Mouse (Mus musculus): Measurements from ENCODE around the gene Dcaf7. TPM values are rescaled to one million over a fixed set of nuclear protein-coding genes. Genes with fewer than 3 reads are reported as not detected.
A peak's percentile ranks its signal among the peaks of the same experiment; 100 is the strongest.

The Dcaf7 gene
- polyA plus RNA-seq, 1 experiment: 86.9 TPM

DNA sequence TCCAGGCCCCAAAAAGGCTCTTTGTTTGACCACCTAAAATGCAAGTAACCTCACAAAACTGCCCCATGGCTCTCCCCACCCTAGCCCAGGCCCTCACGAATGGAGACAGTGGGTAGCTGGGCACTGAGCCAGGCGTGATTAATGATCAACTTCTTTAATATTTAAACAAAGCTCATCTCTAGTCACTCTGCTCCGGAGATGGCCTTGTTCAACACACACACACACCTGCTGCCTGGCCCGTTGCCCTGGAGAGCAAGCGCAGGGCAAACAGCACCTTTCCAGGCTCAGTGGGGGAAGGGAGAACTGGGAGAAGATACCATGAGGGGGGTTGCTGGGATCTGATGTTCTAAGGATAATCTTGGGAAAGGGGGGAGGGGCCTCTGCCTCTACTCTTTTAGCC, 30.7 kb upstream of the Dcaf7 start:
- WGBS: 33% methylated on average over 5 of the region's 5 CpGs
- Histone ChIP-seq H3K27me3 (ENCODE audit: control insufficient read depth, insufficient read depth, low read length) (no peaks in the 10 kb centered on the region), H3K27ac (ENCODE audit: insufficient read depth, low read length) (no peak overlapping the region), H3K4me3 (replicated peaks; ENCODE audit: insufficient read depth, low read depth, low read length) (no peak overlapping the region), H3K4me1 (ENCODE audit: control insufficient read depth, insufficient read depth, low read length) (no peaks in the 10 kb centered on the region)
- DNase-seq: no peak
- TF ChIP-seq CTCF (IDR thresholded peaks at IDR 0.05; ENCODE audit: borderline replicate concordance, insufficient read depth, low read depth, low read length) (no peak), POLR2A (IDR thresholded peaks at IDR 0.05; ENCODE audit: borderline replicate concordance, insufficient read depth, low read length) (no peak)

DNA sequence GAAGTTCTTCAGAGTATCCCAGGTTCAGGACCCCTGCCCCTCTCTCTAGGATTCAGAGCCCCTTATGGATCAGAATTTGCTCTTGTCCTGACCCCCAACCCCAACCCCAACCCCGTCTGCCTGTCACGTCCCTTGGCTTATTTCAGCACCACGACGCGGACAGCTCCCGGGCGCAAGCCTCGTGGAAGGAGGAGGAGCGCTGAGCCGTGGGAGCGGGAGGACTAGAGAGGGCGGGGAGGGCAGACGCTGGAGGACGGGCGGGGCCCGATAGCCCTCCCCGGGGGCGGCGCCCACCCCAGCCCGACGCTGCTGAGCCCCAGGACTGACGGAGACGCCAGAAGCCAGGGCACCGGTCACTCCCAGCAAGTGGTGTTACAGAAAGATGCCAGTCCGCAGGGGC, 28.9 kb upstream of the Dcaf7 start, which contains the start of gene Kcnh6:
Gene Kcnh6, plus strand, starts transcription at position 304 of the 400 bp plus-strand sequence.
- Histone ChIP-seq H3K27ac (ENCODE audit: insufficient read depth, low read length) (no peak within 1 kb of the TSS), H3K4me3 (replicated peaks; ENCODE audit: insufficient read depth, low read depth, low read length) (no peak within 1 kb of the TSS), H3K4me1 (ENCODE audit: control insufficient read depth, insufficient read depth, low read length) (no peaks in the 10 kb centered on the region), H3K27me3 (ENCODE audit: control insufficient read depth, insufficient read depth, low read length) (no peaks in the 10 kb centered on the region)
- no peak for DNase-seq
- 4% methylated on average over 25 of the region's 25 CpGs for WGBS
- TF ChIP-seq POLR2A (IDR thresholded peaks at IDR 0.05; ENCODE audit: borderline replicate concordance, insufficient read depth, low read length) (no peak), CTCF (IDR thresholded peaks at IDR 0.05; ENCODE audit: borderline replicate concordance, insufficient read depth, low read depth, low read length) (no peak)

DNA sequence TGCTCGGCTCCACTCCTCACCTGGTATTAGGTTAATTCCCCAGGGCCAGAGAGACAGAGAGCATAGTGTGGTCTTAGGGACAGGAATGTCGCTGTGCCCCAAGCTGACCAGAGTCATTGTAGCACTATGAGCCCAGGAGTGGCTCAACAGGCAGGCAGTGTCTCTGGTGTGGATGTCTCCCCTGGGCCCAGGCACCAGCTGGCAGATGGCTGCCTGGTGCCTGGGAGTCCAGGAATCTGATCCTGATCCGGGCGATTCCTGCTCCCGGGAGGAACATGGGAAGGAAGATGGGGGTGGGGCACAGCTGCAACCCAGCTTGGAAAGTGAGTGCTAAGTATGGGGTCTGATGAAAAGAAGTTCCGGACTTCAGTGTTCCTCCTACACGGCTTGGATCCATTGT, 24.0 kb upstream of the Dcaf7 start:
- no peak for TF ChIP-seq POLR2A (IDR thresholded peaks at IDR 0.05; ENCODE audit: borderline replicate concordance, insufficient read depth, low read length)
- TF ChIP-seq CTCF (IDR thresholded peaks at IDR 0.05; ENCODE audit: borderline replicate concordance, insufficient read depth, low read depth, low read length): no peak
- DNase-seq: no peak
- no peak overlapping the region for H3K27ac ChIP-seq (ENCODE audit: insufficient read depth, low read length)
- H3K4me1 ChIP-seq (ENCODE audit: control insufficient read depth, insufficient read depth, low read length): peaks cover 8% of the 10 kb centered on the region
- no peaks in the 10 kb centered on the region for H3K27me3 ChIP-seq (ENCODE audit: control insufficient read depth, insufficient read depth, low read length)
- 48% methylated on average over 7 of the region's 7 CpGs for WGBS
- H3K4me3 ChIP-seq (replicated peaks; ENCODE audit: insufficient read depth, low read depth, low read length): no peak overlapping the region

DNA sequence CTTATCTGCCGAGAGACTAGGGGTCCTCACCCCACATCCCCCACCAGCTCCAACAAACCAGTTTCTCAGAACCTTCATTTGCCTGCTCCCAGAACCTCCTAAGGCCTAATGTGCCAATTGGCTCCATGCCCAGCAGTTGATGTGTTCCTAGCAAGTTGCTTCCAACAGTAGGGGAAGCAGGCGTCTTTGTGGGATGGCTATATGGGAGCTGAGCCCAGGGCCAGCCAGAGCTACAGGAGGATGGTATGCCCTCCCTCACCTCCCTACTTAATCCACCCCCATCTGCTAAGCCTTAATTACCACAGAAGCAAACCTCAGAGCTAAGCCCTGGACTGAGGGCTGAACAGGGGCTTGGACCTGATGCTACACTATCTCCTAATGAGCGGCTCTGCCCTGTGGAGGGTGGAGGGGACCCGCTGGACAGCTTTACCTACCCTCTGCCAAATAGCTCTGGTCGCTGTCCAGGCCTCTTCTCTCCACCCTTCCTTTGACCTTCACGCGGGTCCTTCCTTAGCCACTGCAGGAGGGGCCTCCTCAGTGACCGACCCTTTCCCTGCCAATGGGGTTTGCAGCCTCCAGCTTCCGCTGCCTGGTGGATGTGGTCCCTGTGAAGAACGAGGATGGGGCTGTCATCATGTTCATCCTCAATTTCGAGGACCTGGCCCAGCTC, 23.0 kb upstream of the Dcaf7 start:
- WGBS: 26% methylated on average over 11 of the region's 11 CpGs
- TF ChIP-seq CTCF (IDR thresholded peaks at IDR 0.05; ENCODE audit: borderline replicate concordance, insufficient read depth, low read depth, low read length): no peak
- no peak for TF ChIP-seq POLR2A (IDR thresholded peaks at IDR 0.05; ENCODE audit: borderline replicate concordance, insufficient read depth, low read length)
- H3K4me3 ChIP-seq (replicated peaks; ENCODE audit: insufficient read depth, low read depth, low read length): no peak overlapping the region
- no peak overlapping the region for H3K27ac ChIP-seq (ENCODE audit: insufficient read depth, low read length)
- no peaks in the 10 kb centered on the region for H3K27me3 ChIP-seq (ENCODE audit: control insufficient read depth, insufficient read depth, low read length)
- peaks cover 8% of the 10 kb centered on the region for H3K4me1 ChIP-seq (ENCODE audit: control insufficient read depth, insufficient read depth, low read length)
- peak; percentile 40 to 62 for DNase-seq

DNA sequence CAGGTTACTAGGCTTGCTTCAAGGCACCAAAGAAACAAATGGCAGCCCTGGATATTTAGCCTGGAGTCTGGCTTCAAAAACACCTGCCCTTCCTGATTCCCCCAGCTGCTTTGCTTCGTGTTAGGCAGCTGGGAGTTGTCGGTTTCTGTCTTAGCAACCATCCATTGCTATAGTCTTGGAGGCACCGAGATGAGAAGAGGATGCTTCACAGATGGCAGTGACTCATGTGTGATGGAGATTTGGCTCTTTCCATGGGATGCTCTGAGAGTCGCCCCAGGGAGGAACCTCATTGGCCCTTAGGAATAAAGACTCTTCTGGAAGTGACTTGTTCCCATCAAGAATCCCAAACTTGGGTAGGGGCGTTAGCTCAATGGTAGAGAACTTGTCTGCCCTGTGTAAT, 20.2 kb upstream of the Dcaf7 start:
- WGBS: 55% methylated on average over 5 of the region's 5 CpGs
- no peak for DNase-seq
- Histone ChIP-seq H3K27ac (ENCODE audit: insufficient read depth, low read length) (no peak overlapping the region), H3K4me3 (replicated peaks; ENCODE audit: insufficient read depth, low read depth, low read length) (no peak overlapping the region), H3K4me1 (ENCODE audit: control insufficient read depth, insufficient read depth, low read length) (peaks cover 13% of the 10 kb centered on the region), H3K27me3 (ENCODE audit: control insufficient read depth, insufficient read depth, low read length) (no peaks in the 10 kb centered on the region)
- no peak for TF ChIP-seq CTCF (IDR thresholded peaks at IDR 0.05; ENCODE audit: borderline replicate concordance, insufficient read depth, low read depth, low read length)
- no peak for TF ChIP-seq POLR2A (IDR thresholded peaks at IDR 0.05; ENCODE audit: borderline replicate concordance, insufficient read depth, low read length)

DNA sequence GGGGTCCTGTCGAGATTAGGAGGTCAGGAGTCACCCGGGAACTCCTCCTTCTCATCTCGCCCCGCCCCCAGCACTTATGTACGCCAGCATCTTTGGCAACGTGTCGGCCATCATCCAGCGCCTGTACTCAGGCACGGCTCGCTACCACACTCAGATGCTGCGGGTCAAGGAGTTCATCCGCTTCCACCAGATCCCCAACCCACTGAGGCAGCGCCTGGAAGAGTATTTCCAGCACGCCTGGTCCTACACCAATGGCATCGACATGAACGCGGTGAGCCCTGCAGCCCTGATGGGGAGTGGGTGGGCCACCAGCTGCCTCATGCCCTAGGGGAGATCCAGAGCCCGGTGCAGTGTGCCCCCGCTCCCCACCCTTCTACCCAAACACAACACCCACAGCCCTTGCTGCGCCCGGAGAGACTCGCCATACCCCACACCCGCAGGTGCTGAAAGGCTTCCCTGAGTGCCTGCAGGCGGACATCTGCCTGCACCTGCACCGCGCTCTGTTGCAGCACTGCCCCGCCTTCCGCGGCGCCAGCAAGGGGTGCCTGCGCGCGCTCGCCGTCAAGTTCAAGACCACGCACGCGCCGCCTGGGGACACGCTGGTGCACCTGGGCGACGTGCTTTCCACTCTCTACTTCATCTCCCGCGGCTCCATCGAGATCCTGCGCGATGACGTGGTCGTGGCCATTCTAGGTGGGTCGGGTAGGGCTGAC, 16.5 kb upstream of the Dcaf7 start:
- peak overlapping the region; percentile 51 for H3K4me3 ChIP-seq (replicated peaks; ENCODE audit: insufficient read depth, low read depth, low read length)
- no peak for TF ChIP-seq POLR2A (IDR thresholded peaks at IDR 0.05; ENCODE audit: borderline replicate concordance, insufficient read depth, low read length)
- no peak for TF ChIP-seq CTCF (IDR thresholded peaks at IDR 0.05; ENCODE audit: borderline replicate concordance, insufficient read depth, low read depth, low read length)
- no peaks in the 10 kb centered on the region for H3K27me3 ChIP-seq (ENCODE audit: control insufficient read depth, insufficient read depth, low read length)
- H3K4me1 ChIP-seq (ENCODE audit: control insufficient read depth, insufficient read depth, low read length): peaks cover 5% of the 10 kb centered on the region; the same call in 1 of the 2 replicates
- DNase-seq: peak; percentile 22 to 44
- H3K27ac ChIP-seq (ENCODE audit: insufficient read depth, low read length): no peak overlapping the region
- WGBS: 3% methylated on average over 50 of the region's 50 CpGs

DNA sequence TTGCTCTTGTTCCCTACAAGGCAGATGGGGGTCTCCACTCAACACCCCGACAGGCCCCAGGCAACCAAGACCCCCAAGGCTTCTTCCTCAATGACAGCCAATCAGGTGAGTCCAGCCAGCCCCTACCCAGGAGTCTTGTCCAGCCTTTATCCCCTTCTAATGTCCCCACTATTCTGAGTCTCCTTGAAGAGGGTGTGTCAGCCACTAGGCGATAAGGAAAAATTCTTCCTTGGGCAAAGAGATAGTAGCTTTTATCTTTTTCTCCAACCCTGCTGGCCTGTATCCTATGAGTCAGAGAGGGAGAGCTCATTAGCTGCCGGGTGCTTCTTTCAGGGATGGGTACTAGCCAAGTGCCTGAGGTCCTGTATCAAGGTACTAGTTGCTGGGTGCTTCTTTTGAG, 10.9 kb upstream of the Dcaf7 start:
- no peak overlapping the region for H3K4me3 ChIP-seq (replicated peaks; ENCODE audit: insufficient read depth, low read depth, low read length)
- H3K27me3 ChIP-seq (ENCODE audit: control insufficient read depth, insufficient read depth, low read length): no peaks in the 10 kb centered on the region
- no peaks in the 10 kb centered on the region for H3K4me1 ChIP-seq (ENCODE audit: control insufficient read depth, insufficient read depth, low read length)
- 77% methylated on average over 3 of the region's 3 CpGs for WGBS
- TF ChIP-seq CTCF (IDR thresholded peaks at IDR 0.05; ENCODE audit: borderline replicate concordance, insufficient read depth, low read depth, low read length) (no peak), POLR2A (IDR thresholded peaks at IDR 0.05; ENCODE audit: borderline replicate concordance, insufficient read depth, low read length) (no peak)
- no peak overlapping the region for H3K27ac ChIP-seq (ENCODE audit: insufficient read depth, low read length)
- no peak for DNase-seq
